Mouse (Mus musculus): ENCODE data around the gene Prrc2b. TPM values are rescaled to one million over a fixed set of nuclear protein-coding genes. Genes with fewer than 3 reads are reported as not detected.
A peak's percentile ranks its signal among the peaks of the same experiment; 100 is the strongest.

The Prrc2b gene
- polyA plus RNA-seq, 1 experiment from 2014 or later, result 51.7 TPM

GRCm38 (mm10) chr2:32140498-32140934 lies 10.4 kb upstream of the Prrc2b start:
- H3K4me1 ChIP-seq, result peaks cover 6% of the 10 kb centered on the region; the same call in 1 of the 2 replicates
- H3K36me3 ChIP-seq, result no peaks in the 10 kb centered on the region
- ATAC-seq (ENCODE audit: borderline replicate concordance, extremely low read depth, low FRiP score, low TSS enrichment), result no peak
- 53% methylated on average over 4 of the region's 4 CpGs for WGBS
- no peaks in the 10 kb centered on the region for H3K27me3 ChIP-seq
- H3K4me2 ChIP-seq, result no peak overlapping the region
- H3K27ac ChIP-seq, result no peak overlapping the region
- H3K9ac ChIP-seq, result no peak overlapping the region
- H3K9me3 ChIP-seq, result no peaks in the 10 kb centered on the region
- H3K4me3 ChIP-seq, result no peak overlapping the region

GRCm38 (mm10) chr2:32141602-32142001 lies 9.3 kb upstream of the Prrc2b start:
- no peaks in the 10 kb centered on the region for H3K9me3 ChIP-seq
- ATAC-seq (ENCODE audit: borderline replicate concordance, extremely low read depth, low FRiP score, low TSS enrichment), result no peak

GRCm38 (mm10) chr2:32142368-32142767 lies 8.5 kb upstream of the Prrc2b start:
- no peak overlapping the region for H3K27ac ChIP-seq
- no peaks in the 10 kb centered on the region for H3K9me3 ChIP-seq
- peaks cover 3% of the 10 kb centered on the region; the same call in 1 of the 2 replicates for H3K4me1 ChIP-seq
- no peaks in the 10 kb centered on the region for H3K27me3 ChIP-seq
- WGBS, result 45% methylated on average over 6 of the region's 6 CpGs
- H3K4me3 ChIP-seq, result no peak overlapping the region
- no peak overlapping the region for H3K4me2 ChIP-seq
- H3K9ac ChIP-seq, result no peak overlapping the region
- H3K36me3 ChIP-seq, result no peaks in the 10 kb centered on the region
- ATAC-seq (ENCODE audit: borderline replicate concordance, extremely low read depth, low FRiP score, low TSS enrichment), result no peak

More at GRCm38 (mm10) chr2:32141602-32142001, 9.3 kb upstream of the Prrc2b start:
- 52% methylated on average over 6 of the region's 6 CpGs for WGBS
- Histone ChIP-seq H3K9ac (no peak overlapping the region), H3K4me1 (peaks cover 6% of the 10 kb centered on the region; the same call in 1 of the 2 replicates), H3K27ac (no peak overlapping the region), H3K4me3 (no peak overlapping the region), H3K4me2 (no peak overlapping the region), H3K27me3 (no peaks in the 10 kb centered on the region), H3K36me3 (no peaks in the 10 kb centered on the region)

DNA sequence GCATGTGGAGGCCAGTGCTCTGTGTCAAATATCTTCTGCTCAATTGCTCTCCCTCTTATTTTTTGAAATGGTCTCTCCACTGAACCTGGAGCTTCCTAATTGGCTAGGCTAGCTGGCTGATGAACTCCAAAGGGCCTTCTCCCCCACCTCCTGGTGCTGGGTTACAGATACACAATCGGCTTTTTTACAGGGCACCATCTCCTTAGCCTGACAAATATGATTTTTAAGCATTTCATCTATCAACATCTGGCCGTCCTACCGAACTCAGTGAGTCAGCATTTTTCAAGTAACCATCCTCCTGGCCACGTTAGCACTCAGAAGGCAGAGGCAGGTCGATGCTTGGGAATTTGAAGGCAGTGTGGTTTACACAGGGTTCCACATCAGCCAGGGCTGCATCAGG lies 6.2 kb upstream of the Prrc2b start:
- Histone ChIP-seq H3K9me3 (no peaks in the 10 kb centered on the region), H3K27ac (no peak overlapping the region), H3K4me1 (0 out of 2 replicates have a peak, but pooled peaks cover 3% of the 10 kb centered on the region), H3K27me3 (no peaks in the 10 kb centered on the region), H3K9ac (no peak overlapping the region), H3K4me2 (no peak overlapping the region), H3K4me3 (no peak overlapping the region), H3K36me3 (no peaks in the 10 kb centered on the region)
- 73% methylated on average over 5 of the region's 5 CpGs for WGBS
- ATAC-seq (ENCODE audit: borderline replicate concordance, extremely low read depth, low FRiP score, low TSS enrichment), result no peak

GRCm38 (mm10) chr2:32146617-32147162 lies 4.2 kb upstream of the Prrc2b start:
- ATAC-seq (ENCODE audit: borderline replicate concordance, extremely low read depth, low FRiP score, low TSS enrichment), result no peak
- no peaks in the 10 kb centered on the region for H3K27me3 ChIP-seq
- no peak overlapping the region for H3K4me3 ChIP-seq
- H3K9me3 ChIP-seq, result no peaks in the 10 kb centered on the region
- H3K36me3 ChIP-seq, result no peaks in the 10 kb centered on the region
- no peak overlapping the region for H3K27ac ChIP-seq
- WGBS, result 63% methylated on average over 5 of the region's 5 CpGs
- peaks cover 9% of the 10 kb centered on the region for H3K4me1 ChIP-seq
- no peak overlapping the region for H3K4me2 ChIP-seq
- H3K9ac ChIP-seq, result no peak overlapping the region

GRCm38 (mm10) chr2:32150135-32150534 lies 747 bp upstream of the Prrc2b start:
- ATAC-seq (ENCODE audit: borderline replicate concordance, extremely low read depth, low FRiP score, low TSS enrichment), result no peak
- H3K4me1 ChIP-seq, result peaks cover 36% of the 10 kb centered on the region
- WGBS, result 17% methylated on average over 1 of the region's 1 CpGs
- H3K9me3 ChIP-seq, result no peaks in the 10 kb centered on the region
- peak overlapping the region; percentile 81; the same call in 1 of the 2 replicates for H3K4me3 ChIP-seq
- H3K36me3 ChIP-seq, result no peaks in the 10 kb centered on the region
- 0 out of 2 replicates have a peak overlapping the region, but pooled peaks have one; percentile 98 for H3K27ac ChIP-seq
- H3K27me3 ChIP-seq, result no peaks in the 10 kb centered on the region
- no peak overlapping the region for H3K9ac ChIP-seq
- H3K4me2 ChIP-seq, result peak overlapping the region; percentile 89

DNA sequence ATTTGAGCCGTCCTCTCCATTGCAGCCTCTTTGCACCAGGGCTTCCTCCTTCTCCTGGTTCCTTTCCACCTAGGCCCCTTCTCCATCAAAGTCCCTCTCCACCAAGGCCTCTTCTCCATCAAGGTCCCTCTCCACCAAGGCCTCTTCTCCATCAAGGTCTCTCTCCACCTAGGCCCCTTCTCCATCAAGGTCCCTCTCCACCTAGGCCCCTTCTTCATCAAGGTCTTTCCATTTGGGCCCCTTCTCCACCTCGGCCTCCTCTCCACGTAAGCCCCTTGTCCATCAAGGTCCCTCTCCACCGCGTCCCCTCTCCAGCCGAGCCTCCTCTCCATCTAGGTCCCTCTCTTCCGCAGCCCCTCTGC lies 339 bp upstream of the Prrc2b start:
- H3K4me1 ChIP-seq, result peaks cover 40% of the 10 kb centered on the region
- no peaks in the 10 kb centered on the region for H3K9me3 ChIP-seq
- 6% methylated on average over 7 of the region's 7 CpGs for whole genome bisulfite sequencing

DNA sequence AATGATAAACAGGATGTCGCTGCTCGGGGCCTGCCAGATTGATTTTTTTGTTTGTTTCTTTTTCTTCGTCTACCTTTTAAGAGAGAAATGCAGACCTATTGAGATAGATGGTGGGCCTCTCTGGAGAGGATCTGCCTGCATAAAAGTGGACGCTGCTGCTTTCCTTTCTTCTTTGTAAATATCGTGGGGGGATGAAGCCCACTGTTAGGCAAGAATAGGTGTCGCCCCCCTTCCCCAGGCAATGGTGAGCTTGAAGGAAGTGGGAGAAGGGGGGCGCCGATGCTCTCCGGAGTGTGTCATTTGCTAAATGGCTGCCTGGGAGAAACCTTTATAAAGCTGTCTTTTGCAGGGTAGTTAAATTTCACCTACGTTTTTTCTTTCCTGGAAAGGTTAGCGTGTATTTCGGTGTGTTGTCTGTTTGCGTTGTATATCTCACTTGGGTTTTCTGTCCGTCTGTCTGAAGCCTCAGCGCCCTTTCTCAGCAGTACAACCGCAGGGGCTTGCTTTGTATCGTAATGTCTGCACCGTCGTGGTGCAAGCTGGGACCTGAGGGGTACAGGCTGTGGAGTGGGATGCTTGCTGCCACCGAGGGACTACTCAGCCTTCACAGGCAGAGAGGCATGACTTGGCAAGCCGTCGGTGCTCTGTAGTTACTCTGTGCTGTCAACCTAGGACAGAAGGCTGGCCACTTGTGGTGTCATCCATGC lies 931 bp downstream of the Prrc2b start:
- peak overlapping the region; percentile 81 for H3K4me3 ChIP-seq
- under 1% methylated on average over 22 of the region's 22 CpGs for WGBS
- H3K27ac ChIP-seq, result peak overlapping the region; percentile 98
- H3K27me3 ChIP-seq, result no peaks in the 10 kb centered on the region
- no peaks in the 10 kb centered on the region for H3K9me3 ChIP-seq
- peak overlapping the region; percentile 88 for H3K9ac ChIP-seq
- ATAC-seq (ENCODE audit: borderline replicate concordance, extremely low read depth, low FRiP score, low TSS enrichment), result no peak
- H3K4me2 ChIP-seq, result peak overlapping the region; percentile 89
- H3K36me3 ChIP-seq, result no peaks in the 10 kb centered on the region
- H3K4me1 ChIP-seq, result peaks cover 53% of the 10 kb centered on the region

More for the DNA sequence above, 339 bp upstream of the Prrc2b start:
- peak overlapping the region; percentile 88; the same call in 1 of the 2 replicates for H3K9ac ChIP-seq
- H3K4me3 ChIP-seq, result peak overlapping the region; percentile 81
- H3K36me3 ChIP-seq, result no peaks in the 10 kb centered on the region
- H3K27me3 ChIP-seq, result no peaks in the 10 kb centered on the region
- peak overlapping the region; percentile 98 for H3K27ac ChIP-seq
- peak; percentile 4; the same call in 1 of the 2 replicates for ATAC-seq (ENCODE audit: borderline replicate concordance, extremely low read depth, low FRiP score, low TSS enrichment)
- H3K4me2 ChIP-seq, result peak overlapping the region; percentile 89

GRCm38 (mm10) chr2:32152367-32153034 lies 1.6 kb downstream of the Prrc2b start:
- 4% methylated on average over 12 of the region's 12 CpGs for WGBS
- H3K4me1 ChIP-seq, result peaks cover 60% of the 10 kb centered on the region
- H3K4me2 ChIP-seq, result peak overlapping the region; percentile 89
- no peaks in the 10 kb centered on the region for H3K36me3 ChIP-seq
- H3K4me3 ChIP-seq, result peak overlapping the region; percentile 81
- H3K9me3 ChIP-seq, result no peaks in the 10 kb centered on the region
- peak overlapping the region; percentile 88 for H3K9ac ChIP-seq
- H3K27me3 ChIP-seq, result no peaks in the 10 kb centered on the region
- ATAC-seq (ENCODE audit: borderline replicate concordance, extremely low read depth, low FRiP score, low TSS enrichment), result no peak
- peak overlapping the region; percentile 98 for H3K27ac ChIP-seq

DNA sequence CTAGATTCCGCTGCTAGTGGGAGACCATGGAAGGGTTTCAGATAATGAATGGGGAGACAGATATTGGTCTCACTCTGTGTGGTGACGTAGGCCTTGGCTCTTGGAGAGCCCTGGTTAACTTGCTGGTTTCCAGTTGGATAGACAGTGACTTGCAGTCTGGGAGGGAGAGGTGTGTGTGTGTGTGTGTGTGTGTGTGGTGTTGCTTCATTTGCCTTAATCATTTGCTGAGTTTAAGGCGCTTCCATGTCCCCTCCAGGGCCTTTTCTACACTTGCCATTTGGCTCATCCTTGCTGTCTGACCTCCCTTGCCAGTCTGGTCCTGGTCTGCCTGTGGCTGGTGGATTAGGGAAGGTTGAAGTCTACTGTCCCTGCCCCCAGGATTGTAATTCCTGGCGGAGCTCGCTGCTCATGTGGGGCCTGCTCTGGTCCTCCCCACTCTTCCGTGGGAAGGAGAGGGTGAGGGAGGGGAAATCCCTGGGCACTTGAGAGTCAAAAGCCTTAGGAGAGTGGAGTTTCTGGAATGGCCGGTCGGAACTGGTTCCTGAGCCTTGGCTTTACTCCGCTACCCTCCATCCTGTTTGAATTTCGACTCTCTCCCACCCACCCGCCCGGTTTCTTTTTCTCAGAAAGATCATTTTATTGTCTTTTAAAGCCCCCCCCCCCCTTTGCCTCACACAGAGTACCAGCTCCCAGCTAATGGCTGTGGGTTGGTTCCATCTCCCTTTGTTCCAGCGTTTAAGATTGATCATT lies 2.3 kb downstream of the Prrc2b start:
- peak overlapping the region; percentile 89 for H3K4me2 ChIP-seq
- H3K27ac ChIP-seq, result peak overlapping the region; percentile 98
- H3K36me3 ChIP-seq, result no peaks in the 10 kb centered on the region
- 7% methylated on average over 13 of the region's 13 CpGs for WGBS
- H3K9ac ChIP-seq, result peak overlapping the region; percentile 88
- peak overlapping the region; percentile 81 for H3K4me3 ChIP-seq
- peaks cover 67% of the 10 kb centered on the region for H3K4me1 ChIP-seq
- 0 out of 2 replicates have a peak, but pooled peaks have one; percentile 25 for ATAC-seq (ENCODE audit: borderline replicate concordance, extremely low read depth, low FRiP score, low TSS enrichment)
- no peaks in the 10 kb centered on the region for H3K27me3 ChIP-seq
- no peaks in the 10 kb centered on the region for H3K9me3 ChIP-seq

GRCm38 (mm10) chr2:32153791-32154119 lies 2.9 kb downstream of the Prrc2b start:
- Histone ChIP-seq H3K9me3 (no peaks in the 10 kb centered on the region), H3K4me2 (peak overlapping the region; percentile 89), H3K4me1 (peaks cover 73% of the 10 kb centered on the region), H3K4me3 (peak overlapping the region; percentile 81), H3K36me3 (no peaks in the 10 kb centered on the region), H3K9ac (peak overlapping the region; percentile 88; the same call in 1 of the 2 replicates), H3K27me3 (no peaks in the 10 kb centered on the region), H3K27ac (peak overlapping the region; percentile 98)
- no peak for ATAC-seq (ENCODE audit: borderline replicate concordance, extremely low read depth, low FRiP score, low TSS enrichment)
- 8% methylated on average over 4 of the region's 4 CpGs for WGBS

All from lung, embryonic 15.5 days (tissue).